Mouse (Mus musculus): Measurements from ENCODE around the gene Aak1.

- TF ChIP-seq GATA1 (IDR thresholded peaks at IDR 0.05; ENCODE audit: borderline replicate concordance, low read length): no peak
- no peak for TF ChIP-seq FLI1 (IDR thresholded peaks at IDR 0.05; ENCODE audit: low read length)
Measured at GRCm38 (mm10) chr6:86963987-86964685, 114.8 kb downstream of the Aak1 start.

Measured in megakaryocyte, embryonic 14.5 days (primary cell).